Mouse (Mus musculus) CD4-positive helper T cell, adult 2 months (primary cell): Measurements from ENCODE around the gene Nkrf.

Experiments used
- DNase-seq: peaks from one replicate; pipeline ENCODE4 v3.0.0-alpha.2; 2012; ENCODE audit warnings: low read depth, missing footprints, low spot score

Gene Nkrf

DNA sequence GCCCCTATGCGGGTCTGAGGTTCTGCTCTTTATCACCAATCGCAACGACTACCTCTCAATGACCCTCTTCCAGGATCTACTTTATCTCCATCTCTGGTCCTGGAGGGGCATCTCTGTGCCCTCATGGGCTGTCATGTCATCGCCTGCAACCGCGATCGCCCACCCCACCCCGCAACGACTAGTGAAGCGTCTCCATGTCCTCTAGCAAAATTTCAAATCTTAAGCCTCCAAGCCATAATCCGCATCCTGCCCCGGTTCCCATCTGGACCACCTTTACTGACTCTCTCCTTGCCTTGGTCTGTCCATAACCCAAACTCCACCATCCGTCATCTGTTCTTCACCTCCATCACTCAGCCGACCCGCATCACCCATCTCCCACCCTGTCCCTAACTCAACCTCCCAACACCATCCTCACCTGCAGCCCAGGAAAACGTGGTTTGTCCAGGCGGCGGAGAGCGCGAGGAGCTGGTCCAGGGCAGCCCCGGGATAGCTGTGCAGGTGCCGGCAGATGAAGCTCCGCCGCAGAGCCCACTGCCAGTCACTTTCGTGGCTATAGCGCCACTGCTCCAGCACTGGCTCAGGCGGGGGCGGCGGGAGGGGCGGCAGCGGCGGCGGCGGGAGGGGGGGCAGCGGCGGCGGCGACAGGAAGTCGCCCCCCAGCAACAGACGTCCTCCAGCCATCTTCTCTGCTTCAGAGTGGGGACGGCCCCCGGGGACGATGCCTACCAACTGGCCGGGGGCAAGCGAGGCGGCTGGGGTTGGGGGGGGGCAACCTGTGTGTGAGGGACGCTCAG, at the start of gene Nkrf:
Gene Nkrf, minus strand, starts transcription at position 579 of the 794 bp plus-strand sequence.
- peak; percentile 67 for DNase-seq

DNA sequence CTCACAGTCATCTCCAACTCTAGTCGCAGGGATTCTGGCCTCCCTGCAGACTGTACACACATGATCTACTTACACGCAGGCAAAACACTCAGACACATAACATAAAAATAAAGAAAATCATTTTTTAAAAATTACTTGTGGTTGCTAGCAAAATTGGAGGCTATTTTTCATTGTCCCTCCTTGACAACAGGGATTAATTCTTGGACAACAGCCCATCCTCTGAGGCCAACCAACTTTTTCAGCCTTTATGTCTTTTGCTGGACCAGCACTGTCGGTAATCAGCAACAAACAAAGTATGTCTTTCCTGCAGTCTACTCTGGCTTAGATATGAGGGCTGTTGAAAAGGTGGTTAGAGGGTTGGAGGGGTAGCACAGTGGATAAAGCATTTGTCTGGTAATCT, 38.4 kb upstream of the Nkrf start:
- no peak for DNase-seq

GRCm38 (mm10) chrX:36939806-36940413, 37.2 kb upstream of the Nkrf start:
- no peak for DNase-seq

GRCm38 (mm10) chrX:36935326-36935966, 32.7 kb upstream of the Nkrf start:
- no peak for DNase-seq

- DNase-seq: peak; percentile 23
Measured at GRCm38 (mm10) chrX:36930574-36930973, 27.9 kb upstream of the Nkrf start.

DNA sequence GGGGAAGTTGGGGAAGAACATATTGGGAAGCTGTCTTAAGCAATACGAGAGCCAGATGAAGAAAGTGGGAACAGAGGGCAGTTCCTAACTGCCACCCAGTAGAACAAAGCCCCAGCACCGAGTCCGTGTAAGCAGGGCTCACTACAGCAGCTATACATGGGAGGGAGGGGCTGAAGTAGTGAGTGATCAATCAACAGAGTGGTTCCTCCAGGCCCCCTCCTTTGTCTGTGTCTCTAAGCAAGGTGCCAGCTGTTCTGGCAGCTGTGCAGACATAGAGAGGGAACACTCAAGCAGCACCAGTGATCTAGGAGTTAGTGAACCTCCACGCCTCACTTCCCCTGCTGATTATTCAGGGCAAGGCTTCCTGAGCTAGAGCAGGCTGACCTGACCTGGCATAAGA, 27.0 kb upstream of the Nkrf start:
- no peak for DNase-seq

DNA sequence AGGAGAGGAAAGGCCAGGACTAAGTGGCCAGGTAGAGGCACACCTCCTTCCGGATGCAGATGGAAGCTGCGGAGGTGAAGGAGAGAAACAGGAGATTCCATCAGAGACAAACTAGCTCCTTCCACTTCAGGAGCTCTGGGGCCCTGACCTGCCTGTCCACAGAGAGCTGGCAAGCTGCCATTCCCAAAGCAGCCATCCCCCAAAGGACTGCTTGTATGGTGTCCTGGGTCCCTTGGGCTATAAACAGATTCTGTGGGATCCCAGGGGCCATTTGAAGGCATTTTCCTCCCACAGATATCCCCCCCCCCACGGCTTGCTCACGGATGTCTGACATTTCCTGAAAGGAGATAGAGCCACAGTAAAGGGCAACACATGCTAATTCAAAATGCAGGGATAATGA, 26.1 kb upstream of the Nkrf start:
- DNase-seq: no peak

- no peak for DNase-seq
Measured at GRCm38 (mm10) chrX:36921346-36921745, 18.6 kb upstream of the Nkrf start.

GRCm38 (mm10) chrX:36917749-36918148, 15.1 kb upstream of the Nkrf start:
- DNase-seq: no peak

GRCm38 (mm10) chrX:36911343-36911742, 8.6 kb upstream of the Nkrf start:
- DNase-seq: peak; percentile 48

- no peak for DNase-seq
Measured at GRCm38 (mm10) chrX:36906539-36906938, 3.8 kb upstream of the Nkrf start.

GRCm38 (mm10) chrX:36903115-36903768, 543 bp upstream of the Nkrf start:
- DNase-seq: peak; percentile 95

DNA sequence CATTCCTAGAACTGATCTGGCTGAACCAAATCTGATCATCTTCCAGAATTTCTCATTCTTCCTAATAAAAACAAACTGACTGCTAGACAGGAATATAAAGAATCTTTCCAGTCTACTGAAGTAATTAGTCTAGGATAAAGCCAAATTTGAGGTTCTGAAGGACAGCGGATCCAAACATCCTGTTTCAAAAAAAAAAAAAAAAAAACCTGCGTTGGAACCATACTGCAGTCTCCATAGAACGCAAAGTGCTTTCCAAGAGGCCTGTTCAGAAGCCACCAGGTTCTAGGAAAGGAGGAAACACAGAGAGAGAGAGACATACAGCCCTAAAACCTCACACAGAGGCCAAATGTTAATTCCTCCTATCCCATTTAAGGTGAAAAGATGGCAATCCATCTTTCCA, 1.0 kb downstream of the Nkrf start:
- no peak for DNase-seq

- peak; percentile 54 for DNase-seq
Measured at GRCm38 (mm10) chrX:36898931-36899330, 3.8 kb downstream of the Nkrf start.

GRCm38 (mm10) chrX:36884719-36885118, 18.0 kb downstream of the Nkrf start:
- peak; percentile 9 for DNase-seq

DNA sequence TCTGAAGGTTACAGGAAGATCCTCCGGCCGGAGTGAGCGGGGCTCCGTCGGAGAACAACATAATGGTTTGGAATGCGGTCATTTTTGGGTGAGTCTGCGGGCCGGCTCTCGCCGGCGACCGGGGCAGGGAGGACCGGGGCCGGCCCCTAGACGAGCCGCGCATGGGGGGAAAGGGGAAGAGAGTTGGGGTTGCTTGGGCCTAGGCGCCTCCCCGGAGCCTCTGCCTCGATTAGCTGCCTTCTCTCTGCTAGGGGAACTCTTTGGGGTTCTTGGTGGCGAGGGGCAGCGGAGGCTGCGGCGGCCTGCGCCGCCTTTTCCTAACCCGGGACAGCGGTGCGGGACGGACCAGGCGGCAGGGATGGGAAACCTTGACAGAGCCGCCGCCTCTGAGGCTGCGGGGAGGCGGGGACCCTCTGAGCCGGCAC, 28.0 kb downstream of the Nkrf start:
- no peak for DNase-seq

GRCm38 (mm10) chrX:36874178-36874696, 28.5 kb downstream of the Nkrf start:
- DNase-seq: peak; percentile 88

DNA sequence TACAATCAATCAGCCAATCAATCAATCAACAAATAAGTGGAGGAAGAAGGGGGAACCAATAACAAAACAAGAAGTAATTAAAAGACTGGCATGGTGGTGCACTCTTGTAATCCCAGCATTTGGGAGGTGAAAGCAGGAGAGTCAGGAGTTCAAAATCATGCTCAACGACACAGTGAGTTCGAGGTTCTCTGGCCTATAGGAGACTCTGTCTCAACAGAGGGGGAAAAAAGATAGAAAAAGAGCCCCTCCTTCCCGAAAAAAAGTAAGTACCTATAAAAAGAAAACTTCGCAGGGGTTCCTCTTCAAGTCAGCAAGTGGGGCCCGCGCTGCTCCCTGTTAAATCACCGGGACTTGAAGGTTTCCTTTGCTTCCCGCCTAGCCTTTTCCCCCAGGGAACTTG, 28.9 kb downstream of the Nkrf start, which contains the start of the genes Ube2a and C330007P06Rik:
Gene Ube2a, plus strand, starts transcription at position 136 of the 400 bp plus-strand sequence.
Gene C330007P06Rik, minus strand, starts transcription at position 347 of the 400 bp plus-strand sequence.
- DNase-seq: no peak

GRCm38 (mm10) chrX:36870372-36870771, 32.3 kb downstream of the Nkrf start:
- no peak for DNase-seq

- DNase-seq: no peak
Measured at GRCm38 (mm10) chrX:36864609-36865328, 37.9 kb downstream of the Nkrf start.
